Mouse (Mus musculus): ENCODE measurements around the gene Ccdc83. TPM values are rescaled to one million over a fixed set of nuclear protein-coding genes. Genes with fewer than 3 reads are reported as not detected.

Ccdc83 gene
- total RNA-seq, 2 experiments from 2014 or later: not detected

Other genes starting within 250 kb of the Ccdc83 start
- gene Picalm, start 135.6 kb downstream of the Ccdc83 start, total RNA-seq (2021): 100 to 1,000 TPM; 144 to 155 TPM
- gene Sytl2, start 36.5 kb upstream of the Ccdc83 start, total RNA-seq (2021): 10 to 100 TPM; 32.9 to 35.8 TPM
- under 1 TPM; 0.86 to 0.97 TPM for gene Ccdc89, start 160.8 kb upstream of the Ccdc83 start, total RNA-seq (2021)
- 10 to 100 TPM; 77.1 to 82.3 TPM for gene Crebzf, start 177.0 kb upstream of the Ccdc83 start, total RNA-seq (2021)
- 10 to 100 TPM; 39.6 to 41.0 TPM for gene Tmem126a, start 191.5 kb upstream of the Ccdc83 start, total RNA-seq (2021)
- 10 to 100 TPM; 29.0 to 31.3 TPM for gene Tmem126b, start 210.2 kb upstream of the Ccdc83 start, total RNA-seq (2021)
- gene Dlg2, start 210.9 kb upstream of the Ccdc83 start, total RNA-seq (2021): 100 to 1,000 TPM; 224 to 230 TPM